Mouse (Mus musculus): Measurements from ENCODE around the gene Rarres2. TPM values are rescaled to one million over a fixed set of nuclear protein-coding genes. Genes with fewer than 3 reads are reported as not detected.
A peak's percentile ranks its signal among the peaks of the same experiment; 100 is the strongest.

The Rarres2 gene
- total RNA-seq, 2 experiments from 2014 or later: 14.9 to 23.3 TPM

- DNase-seq (ENCODE audit: low spot score in 2 of 2): no peak
Measured at GRCm38 (mm10) chr6:48581257-48581656, 8.7 kb upstream of the Rarres2 start.

- DNase-seq (ENCODE audit: low spot score in 2 of 2): no peak
Measured at GRCm38 (mm10) chr6:48579215-48579648, 6.6 kb upstream of the Rarres2 start.

GRCm38 (mm10) chr6:48578736-48579135 is 6.1 kb upstream of the Rarres2 start:
- no peak for DNase-seq (ENCODE audit: low spot score in 2 of 2)

- DNase-seq (ENCODE audit: low spot score in 2 of 2): no peak
Measured at GRCm38 (mm10) chr6:48573981-48574380, 1.4 kb upstream of the Rarres2 start.

GRCm38 (mm10) chr6:48573280-48573679 is 691 bp upstream of the Rarres2 start:
- DNase-seq (ENCODE audit: low spot score in 2 of 2): no peak

GRCm38 (mm10) chr6:48572014-48572413 is 575 bp downstream of the Rarres2 start:
- DNase-seq (ENCODE audit: low spot score in 2 of 2): no peak

GRCm38 (mm10) chr6:48569065-48569807 is 3.4 kb downstream of the Rarres2 start:
- DNase-seq (ENCODE audit: low spot score in 2 of 2): no peak

GRCm38 (mm10) chr6:48568036-48568984 is 4.3 kb downstream of the Rarres2 start:
- no peak for DNase-seq (ENCODE audit: low spot score in 2 of 2)

GRCm38 (mm10) chr6:48566312-48566711 is 6.3 kb downstream of the Rarres2 start:
- no peak for DNase-seq (ENCODE audit: low spot score in 2 of 2)

GRCm38 (mm10) chr6:48565693-48566310 is 6.8 kb downstream of the Rarres2 start:
- no peak for DNase-seq (ENCODE audit: low spot score in 2 of 2)

GRCm38 (mm10) chr6:48555956-48556355 is 16.6 kb downstream of the Rarres2 start:
- DNase-seq (ENCODE audit: low spot score in 2 of 2): no peak

- DNase-seq (ENCODE audit: low spot score in 2 of 2): peak in 1 of 2 experiments; percentile 87
Measured at GRCm38 (mm10) chr6:48555104-48555890, 17.3 kb downstream of the Rarres2 start.

- DNase-seq (ENCODE audit: low spot score in 2 of 2): peak; percentile 98
Measured at GRCm38 (mm10) chr6:48554280-48555103, 18.1 kb downstream of the Rarres2 start, which contains the start of gene Lrrc61. Lrrc61 (plus strand) TSS chr6:48554796.

- no peak for DNase-seq (ENCODE audit: low spot score in 2 of 2)
Measured at GRCm38 (mm10) chr6:48553819-48554218, 18.8 kb downstream of the Rarres2 start.

GRCm38 (mm10) chr6:48552918-48553317 is 19.7 kb downstream of the Rarres2 start:
- DNase-seq (ENCODE audit: low spot score in 2 of 2): no peak

GRCm38 (mm10) chr6:48548314-48548713 is 24.3 kb downstream of the Rarres2 start:
- no peak for DNase-seq (ENCODE audit: low spot score in 2 of 2)

- no peak for DNase-seq (ENCODE audit: low spot score in 2 of 2)
Measured at GRCm38 (mm10) chr6:48546858-48547257, 25.7 kb downstream of the Rarres2 start.

- no peak for DNase-seq (ENCODE audit: low spot score in 2 of 2)
Measured at GRCm38 (mm10) chr6:48546271-48546670, 26.3 kb downstream of the Rarres2 start.

GRCm38 (mm10) chr6:48545251-48545650 is 27.3 kb downstream of the Rarres2 start:
- no peak for DNase-seq (ENCODE audit: low spot score in 2 of 2)

- DNase-seq (ENCODE audit: low spot score in 2 of 2): no peak
Measured at GRCm38 (mm10) chr6:48542631-48543030, 30.0 kb downstream of the Rarres2 start.
